Mouse (Mus musculus) layer of hippocampus, postnatal 36 days (tissue): ENCODE data around the gene Ncbp2. TPM values are rescaled to one million over a fixed set of nuclear protein-coding genes. Genes with fewer than 3 reads are reported as not detected.

Experiments used
- DNase-seq, 2 experiments: peaks; one replicate each; pipeline ENCODE4 v3.0.0; 2022
- microRNA-seq, 2 experiments: library from miRNA; unstranded; fragments of <30 nt; microRNA quantifications; one replicate each; pipeline ENCODE4 v1.2.0; 2021
- total RNA-seq, 2 experiments: library from RNA; stranded (reverse); gene quantifications; 2 replicates each; pipeline ENCODE4 v1.2.3; 2021

The Ncbp2 gene
- total RNA-seq, 2 experiments from 2014 or later: 51.5 to 53.2 TPM

DNA sequence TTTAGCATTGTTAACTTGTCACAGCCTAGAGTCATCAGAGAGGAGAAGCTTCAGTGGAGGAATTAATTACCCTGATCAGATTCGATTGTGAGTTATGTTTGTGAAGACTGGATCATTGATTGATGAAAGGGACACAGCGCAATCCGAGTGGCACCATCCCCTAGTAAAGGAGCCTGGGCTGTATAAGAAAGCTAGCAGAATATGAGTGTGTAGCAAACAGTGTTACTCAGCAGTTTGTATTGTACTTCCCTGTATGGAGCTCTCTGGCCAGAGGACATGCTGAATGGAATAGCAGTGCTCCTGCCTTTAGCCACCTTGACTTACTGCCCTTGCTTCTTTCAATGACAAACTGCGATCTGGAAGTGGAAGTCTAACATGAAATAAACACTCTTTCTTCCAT lies 62.0 kb downstream of the Ncbp2 start:
- DNase-seq: no peak

Small RNA genes within 50 kb of the gene (microRNA-seq; reads per million reads assigned to microRNA genes)
- gene Gm26269: 0 reads per million in 2 experiments

Other genes starting within 250 kb of the Ncbp2 start
- gene Meltf, start 69.7 kb upstream of the Ncbp2 start, total RNA-seq: under 1 TPM; 0.12 to 0.15 TPM
- gene Pigz, start 14.7 kb upstream of the Ncbp2 start, total RNA-seq: 10 to 100 TPM; 15.5 to 19.6 TPM
- gene 0610012G03Rik, start within 50 bp of the Ncbp2 start, total RNA-seq: 10 to 100 TPM; 42.3 to 46.3 TPM
- 10 to 100 TPM; 37.2 to 38.6 TPM for gene Senp5, start 54.8 kb downstream of the Ncbp2 start, total RNA-seq
- 10 to 100 TPM; 29.1 to 30.8 TPM for gene Pak2, start 130.8 kb downstream of the Ncbp2 start, total RNA-seq
- gene Pigx, start 151.2 kb downstream of the Ncbp2 start, total RNA-seq: 10 to 100 TPM; 26.7 to 28.0 TPM
- gene Cep19, start 151.3 kb downstream of the Ncbp2 start, total RNA-seq: 10 to 100 TPM; 63.0 to 63.9 TPM
- gene Nrros, start 217.1 kb downstream of the Ncbp2 start, total RNA-seq: 10 to 100 TPM in 1 of 2 experiments, 1 to 10 TPM in 1; 8.9 to 11.9 TPM
- gene Bex6, start 231.3 kb downstream of the Ncbp2 start, total RNA-seq: not detected